Mouse (Mus musculus) hematopoietic stem cell, adult 5-6 weeks (primary cell): ENCODE measurements at regions not wholly inside any gene's neighbourhood (a gene's known extent, or its start where the extent isn't known, plus 50 kb on each side); places are given as distances from the start of the nearest gene placed in this dataset.

Experiments used
- ATAC-seq, 2 experiments: fragments of 125-278 bp in 1 of 2; replicated peaks in 1 of 2; 2 replicates each; pipeline ENCODE4 v1.8.0; 2016 to 2017; ENCODE audit warnings: inconsistent platforms in 2 of 2, mild to moderate bottlenecking in 2 of 2, moderate number of reproducible peaks in 2 of 2, low read depth in 1 of 2, moderate TSS enrichment in 1 of 2; ENCODE audit not compliant: low FRiP score in 2 of 2, poor library complexity in 2 of 2, severe bottlenecking in 2 of 2, insufficient read depth in 1 of 2, low TSS enrichment in 1 of 2

DNA sequence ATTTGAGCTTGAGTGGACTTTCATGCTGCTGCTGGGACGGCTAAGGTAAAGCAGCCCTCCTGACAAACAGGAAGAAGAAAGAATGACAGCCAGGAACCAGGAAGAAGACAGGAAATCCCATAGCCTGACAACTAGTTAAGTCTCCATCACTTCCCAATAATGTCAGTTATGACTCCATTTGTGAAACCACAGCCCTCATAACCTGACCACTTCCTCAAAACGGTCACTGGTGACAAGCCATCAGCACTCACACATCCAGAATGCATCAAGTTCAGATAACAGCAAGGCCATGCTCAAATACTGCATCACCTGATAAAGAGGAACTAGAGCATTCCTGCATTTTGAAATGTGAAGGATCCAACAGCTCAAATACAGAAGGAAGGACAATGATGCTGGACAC is 288.3 kb downstream of the Zfp706 start:
- ATAC-seq = peak; percentile 72 to 78

DNA sequence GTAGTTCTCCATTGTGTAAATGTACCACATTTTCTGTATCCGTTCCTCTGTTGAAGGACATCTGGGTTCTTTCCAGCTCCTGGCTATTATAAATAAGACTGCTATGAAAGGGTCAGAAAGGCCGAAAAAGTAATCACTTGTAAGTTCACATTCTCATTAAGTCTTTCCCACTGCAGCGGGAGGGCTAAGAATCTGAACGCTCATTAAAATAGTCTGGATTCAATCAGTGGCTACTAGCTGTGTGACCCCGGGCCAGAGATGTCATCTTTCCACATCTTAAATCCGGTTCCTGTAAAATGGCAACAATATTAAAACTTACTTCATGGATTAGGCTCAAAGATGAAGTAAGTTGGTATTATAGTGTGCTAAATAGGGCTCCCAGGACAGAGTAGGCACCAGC is 289.7 kb downstream of the Zfp706 start:
- ATAC-seq = no peak

DNA sequence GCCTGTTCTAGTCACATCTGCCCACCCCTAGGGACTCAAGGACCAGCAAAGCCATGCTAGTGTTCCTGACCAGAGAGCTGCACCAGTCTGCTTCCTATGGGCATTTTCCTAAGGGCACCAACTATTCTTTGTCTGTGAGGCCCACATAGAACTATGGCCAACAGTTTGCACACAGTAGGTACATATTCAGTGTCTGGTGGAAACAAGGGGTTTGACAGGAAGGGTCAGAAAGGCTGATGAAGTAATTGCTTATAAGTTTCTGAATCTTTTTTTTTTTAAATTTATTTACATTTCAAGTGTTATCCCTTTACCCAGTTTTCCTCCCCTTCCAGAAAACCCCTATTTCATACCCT is 290.9 kb downstream of the Zfp706 start:
- ATAC-seq = no peak

DNA sequence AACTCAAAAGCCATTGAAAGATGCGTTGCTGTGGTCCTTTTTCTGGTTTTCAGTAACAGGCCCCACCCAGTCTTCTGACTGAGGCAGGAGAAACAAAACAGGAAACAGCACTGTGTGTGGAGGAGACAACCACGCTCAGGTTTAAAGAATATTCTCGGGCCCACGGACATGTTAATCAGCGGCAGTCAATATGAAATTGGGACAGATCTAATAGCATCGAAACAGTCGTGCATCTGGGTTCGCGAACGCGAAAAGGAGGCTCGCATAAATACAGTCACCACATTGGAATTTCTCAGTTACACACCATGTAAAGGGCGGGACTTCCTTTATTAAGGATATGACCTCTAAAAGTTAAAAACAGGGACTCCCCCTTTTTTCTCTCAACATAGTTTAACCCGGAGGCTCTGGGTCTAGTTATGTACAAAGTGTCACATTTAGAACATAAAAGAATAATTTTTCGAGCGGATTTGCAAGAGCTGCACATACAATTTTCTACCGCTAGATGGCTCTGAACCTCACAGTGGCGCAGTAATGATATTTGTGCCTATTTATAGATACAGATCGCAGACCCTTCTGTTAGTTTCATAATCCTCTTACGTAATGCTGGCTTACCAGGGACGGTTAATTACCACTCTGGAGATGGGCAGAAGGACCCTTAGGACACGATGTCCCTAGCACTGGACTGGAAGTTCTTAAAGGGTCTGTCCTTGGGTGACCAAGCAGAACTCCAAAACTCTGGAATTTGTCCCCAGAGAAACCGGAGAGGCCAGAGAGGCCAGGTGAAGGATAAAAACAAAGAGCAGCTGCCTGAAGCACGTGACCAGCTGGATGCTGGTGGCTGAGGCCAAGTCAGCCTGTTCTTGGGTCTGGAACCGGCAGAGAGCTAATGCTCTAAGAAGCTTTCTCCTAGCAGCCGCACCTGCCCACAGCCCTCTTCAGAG is 291.6 kb downstream of the Zfp706 start:
- ATAC-seq = peak; percentile 76 to 81

DNA sequence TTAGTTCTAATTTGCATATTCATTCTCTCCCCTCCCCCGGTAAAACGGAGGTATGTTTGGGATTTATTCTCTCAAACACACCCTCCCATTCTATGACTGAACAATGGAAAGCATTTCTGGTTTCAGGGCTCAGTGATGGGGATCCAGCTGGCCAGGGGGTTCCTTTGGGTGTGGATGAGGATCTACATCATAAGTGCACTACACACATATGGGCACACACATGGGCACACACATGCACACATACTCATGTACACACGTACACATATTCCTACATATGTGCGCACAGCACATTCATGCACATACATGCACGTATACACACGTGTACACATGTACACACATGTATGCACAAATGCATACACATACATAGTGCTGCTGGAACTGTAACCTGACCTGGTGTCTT is 292.4 kb downstream of the Zfp706 start:
- no peak for ATAC-seq

DNA sequence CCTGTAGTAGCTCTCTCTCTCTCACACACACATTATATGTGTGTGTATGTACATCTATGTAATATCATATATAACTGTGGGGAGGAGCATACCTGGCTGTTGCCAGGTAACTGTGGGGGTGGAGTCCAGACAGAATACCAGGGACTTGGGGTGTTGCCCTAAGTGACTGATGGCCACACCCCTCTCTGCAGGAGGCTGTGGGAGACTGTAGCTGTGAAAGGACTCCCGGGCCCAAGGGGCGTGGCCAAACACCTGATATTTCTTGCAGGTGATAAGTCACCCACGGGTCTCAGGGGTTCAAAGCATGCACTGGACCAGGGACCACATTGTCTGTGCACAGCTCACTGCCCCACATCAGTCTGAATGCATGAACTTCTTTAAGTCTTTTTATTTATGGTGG is 297.8 kb downstream of the Zfp706 start:
- ATAC-seq = no peak

DNA sequence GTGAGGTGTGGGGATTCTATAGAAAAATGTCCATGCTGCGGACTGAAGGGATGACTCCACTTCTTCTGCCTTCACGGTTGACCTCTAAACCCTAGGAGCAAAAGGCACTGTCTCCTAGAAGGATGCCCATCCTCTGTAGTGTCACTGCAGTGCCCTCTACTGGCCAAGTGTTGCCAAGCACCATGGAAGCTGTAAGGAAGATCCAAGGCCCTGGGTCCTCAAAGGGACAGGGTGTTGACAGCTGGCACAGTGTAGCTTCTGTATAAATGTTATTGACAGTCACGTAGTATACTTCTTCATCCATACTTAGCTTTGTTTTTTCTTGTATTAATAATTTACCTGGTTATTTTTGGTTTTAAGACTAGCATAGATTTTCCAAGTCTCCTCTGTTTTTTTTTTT is 299.1 kb downstream of the Zfp706 start:
- peak; percentile 60 to 69; a peak in 3 of 4 replicates for ATAC-seq

DNA sequence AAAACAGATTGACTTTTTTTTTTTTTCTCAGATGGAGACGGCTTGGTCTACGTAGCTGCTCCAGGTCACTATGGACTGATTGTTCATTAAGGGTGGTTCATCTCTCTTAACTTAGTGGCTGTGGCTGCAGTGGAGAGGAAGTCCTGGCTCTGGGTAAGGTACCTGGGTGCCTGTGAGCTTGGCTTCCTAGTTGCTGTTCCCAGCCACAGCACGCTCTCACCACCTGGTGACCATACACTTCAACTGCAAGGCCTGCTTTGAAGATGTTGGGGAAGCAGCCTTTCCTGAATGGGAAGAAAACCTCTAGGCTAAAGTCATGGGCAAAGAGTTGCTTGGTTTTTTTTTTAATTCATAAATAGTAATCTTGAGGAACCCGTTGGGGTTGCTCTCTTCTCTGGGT is 301.6 kb downstream of the Zfp706 start:
- ATAC-seq = peak; percentile 85 to 88

DNA sequence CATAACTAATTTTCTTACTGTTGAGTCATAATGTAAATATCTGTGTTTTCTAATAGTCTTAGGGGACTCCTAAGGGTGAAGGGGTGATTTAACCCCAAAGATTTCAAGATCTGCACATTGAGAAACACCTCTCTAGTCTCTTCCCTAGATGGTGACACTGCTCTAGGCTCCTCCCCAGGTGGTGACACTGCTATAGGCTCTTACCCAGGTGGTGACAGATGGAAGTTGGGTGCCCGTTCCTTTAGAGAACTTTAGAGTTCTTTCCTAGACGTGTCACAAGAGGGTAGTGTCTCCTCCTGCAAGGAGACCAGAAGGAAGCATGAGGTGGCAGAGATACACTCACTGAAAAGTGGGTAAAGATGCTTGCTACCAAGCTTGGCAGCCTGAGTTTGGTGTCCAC is 302.2 kb downstream of the Zfp706 start:
- ATAC-seq = peak; percentile 30 to 48; a peak in 3 of 4 replicates

DNA sequence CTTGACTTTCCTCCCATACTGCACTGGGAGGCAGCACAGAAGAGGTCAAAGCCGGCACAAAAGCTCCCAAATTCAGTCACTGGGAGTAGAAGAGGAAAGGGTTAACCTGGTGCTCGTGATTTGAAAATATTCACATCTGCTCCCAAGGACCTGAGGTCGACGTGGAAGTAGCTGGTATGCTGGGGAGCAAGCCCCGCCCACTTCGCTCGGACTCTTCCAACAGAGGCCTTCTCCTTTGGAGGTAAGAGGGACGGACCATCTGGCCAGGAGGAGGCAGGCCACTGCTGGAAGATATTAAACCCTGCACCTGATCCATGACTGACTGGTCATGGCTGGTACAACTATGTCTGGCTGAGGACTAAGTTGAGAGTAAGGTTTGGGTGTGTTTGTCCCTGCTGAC is 305.7 kb downstream of the Zfp706 start:
- no peak for ATAC-seq

DNA sequence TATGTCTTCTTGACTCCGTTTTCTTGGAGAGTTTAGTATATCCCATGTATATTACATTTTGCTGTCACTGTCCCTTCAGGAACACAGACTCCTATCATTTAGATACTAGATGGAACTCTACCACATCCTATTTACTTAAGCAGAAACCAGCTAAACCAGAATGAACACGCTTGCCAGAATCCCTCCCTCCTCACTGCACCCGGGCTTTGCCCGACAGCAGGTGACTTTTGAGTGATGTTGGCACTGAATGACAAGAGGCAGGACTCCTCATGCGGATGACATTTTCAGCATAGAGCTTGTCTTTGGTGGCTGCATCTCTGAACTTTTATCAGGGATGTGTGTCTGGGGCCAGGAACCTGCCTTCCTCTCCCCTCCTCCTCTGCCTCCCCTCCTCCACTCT is 307.4 kb downstream of the Zfp706 start:
- ATAC-seq = no peak

DNA sequence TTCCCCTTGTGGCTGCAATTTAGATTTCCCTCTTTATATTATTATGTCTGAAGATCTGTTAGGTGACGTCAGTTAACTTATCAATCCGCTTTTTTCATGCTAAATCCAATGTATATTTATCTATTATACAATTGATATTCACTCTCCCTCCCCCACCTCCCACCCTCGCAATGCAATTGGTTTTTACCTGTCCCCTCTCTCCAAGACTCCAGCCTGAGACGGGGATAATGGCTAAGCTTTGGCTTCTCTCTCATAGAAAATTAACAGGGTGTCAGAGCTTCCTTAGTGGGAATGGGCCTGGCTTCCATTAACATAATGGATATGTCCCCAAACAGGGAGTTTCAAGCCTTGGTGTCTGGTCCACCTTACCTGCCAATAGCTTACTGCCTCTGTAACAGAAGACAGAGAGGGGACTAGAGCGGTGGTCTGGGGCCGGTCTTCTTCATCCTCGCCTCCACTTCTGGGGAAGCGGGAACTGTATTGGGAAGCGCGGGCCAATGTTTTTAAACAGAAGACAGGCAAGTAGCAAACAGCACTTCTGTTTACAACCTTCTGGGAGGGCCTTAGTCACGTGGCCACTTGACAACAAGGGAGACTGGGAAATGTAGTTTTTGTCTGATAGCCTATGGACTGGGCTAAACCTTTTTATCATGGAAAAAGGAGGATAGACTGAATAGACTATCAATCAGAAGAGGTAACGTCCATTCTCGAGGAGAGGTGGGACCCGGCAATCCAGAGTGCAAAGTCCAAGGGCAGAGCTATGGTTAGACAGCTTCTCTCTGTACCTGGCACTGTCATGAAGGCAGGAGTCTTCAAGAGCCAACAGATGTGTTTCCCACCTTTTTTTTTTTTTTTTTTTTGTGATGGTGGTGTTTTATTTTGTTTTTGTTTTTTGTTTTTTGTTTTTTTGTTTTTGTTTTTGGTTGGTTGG is 312.1 kb downstream of the Zfp706 start:
- ATAC-seq = peak; percentile 68 to 69

DNA sequence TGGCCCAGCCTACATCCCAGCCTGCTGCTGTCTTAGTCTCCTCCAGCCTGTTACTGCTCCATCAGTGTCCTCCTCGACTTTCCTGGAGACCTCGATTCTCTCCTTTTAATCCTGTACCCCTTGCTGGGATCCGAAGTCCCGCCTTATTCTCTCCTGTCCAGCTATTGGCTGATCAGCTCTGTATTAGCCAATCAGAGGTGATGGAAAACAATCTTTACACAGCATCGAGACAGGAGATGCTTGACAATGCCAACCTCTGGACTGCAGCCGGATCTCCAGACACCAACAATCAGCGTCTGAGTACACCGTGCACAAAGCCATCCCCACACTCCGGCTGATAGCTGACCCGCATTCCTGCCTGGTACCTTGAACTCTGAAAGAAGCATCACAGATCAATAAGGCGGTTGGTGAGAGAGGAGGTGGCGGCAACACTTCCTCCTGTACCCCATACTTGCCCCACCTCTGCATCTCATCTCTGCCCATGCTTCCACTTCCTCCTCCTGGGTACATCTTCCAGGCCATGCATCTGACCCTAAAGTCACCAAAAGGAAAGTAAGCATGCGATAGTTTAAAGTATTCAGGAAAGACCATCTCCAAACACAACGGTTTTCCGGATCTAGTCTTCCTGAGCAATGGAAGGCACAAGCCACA is 316.4 kb downstream of the Zfp706 start:
- ATAC-seq = no peak

DNA sequence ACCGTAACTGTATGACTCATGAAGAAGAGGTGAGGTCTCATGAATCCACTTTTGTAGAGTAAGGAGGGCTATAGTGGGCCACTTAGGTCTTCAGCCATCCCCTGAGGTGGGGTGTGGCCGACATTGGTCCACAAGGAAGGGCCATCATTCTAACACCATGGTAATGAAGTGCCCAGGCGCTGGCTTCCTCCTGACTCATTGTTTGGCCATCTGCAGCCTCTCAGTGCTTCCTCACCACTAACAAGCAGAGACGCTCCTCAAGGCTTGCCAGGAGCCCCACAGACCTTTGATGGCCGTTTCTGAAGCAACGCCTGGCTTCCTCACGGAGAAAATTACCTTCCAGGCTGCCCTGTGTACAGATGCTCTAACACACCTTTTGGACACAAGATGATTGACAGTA is 317.7 kb downstream of the Zfp706 start:
- ATAC-seq = no peak

DNA sequence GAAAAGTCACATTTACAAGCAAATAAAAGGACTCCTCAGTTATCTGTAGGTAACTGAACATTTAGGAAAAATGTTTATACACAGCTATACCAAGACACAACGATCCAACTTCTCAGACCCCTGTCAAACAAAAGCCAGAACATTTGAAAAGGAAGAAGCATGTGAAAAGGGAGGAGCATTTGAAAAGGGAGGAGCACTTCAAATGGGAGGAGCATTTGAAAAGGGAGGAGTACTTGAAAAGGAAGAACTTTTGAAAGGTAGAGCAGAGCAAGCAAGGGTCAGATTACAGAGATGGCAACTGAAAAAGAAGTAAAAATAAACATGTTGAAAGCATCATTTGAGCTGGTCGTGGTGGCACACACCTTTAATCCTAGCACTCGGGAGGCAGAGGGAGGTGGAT is 318.3 kb downstream of the Zfp706 start:
- no peak for ATAC-seq

DNA sequence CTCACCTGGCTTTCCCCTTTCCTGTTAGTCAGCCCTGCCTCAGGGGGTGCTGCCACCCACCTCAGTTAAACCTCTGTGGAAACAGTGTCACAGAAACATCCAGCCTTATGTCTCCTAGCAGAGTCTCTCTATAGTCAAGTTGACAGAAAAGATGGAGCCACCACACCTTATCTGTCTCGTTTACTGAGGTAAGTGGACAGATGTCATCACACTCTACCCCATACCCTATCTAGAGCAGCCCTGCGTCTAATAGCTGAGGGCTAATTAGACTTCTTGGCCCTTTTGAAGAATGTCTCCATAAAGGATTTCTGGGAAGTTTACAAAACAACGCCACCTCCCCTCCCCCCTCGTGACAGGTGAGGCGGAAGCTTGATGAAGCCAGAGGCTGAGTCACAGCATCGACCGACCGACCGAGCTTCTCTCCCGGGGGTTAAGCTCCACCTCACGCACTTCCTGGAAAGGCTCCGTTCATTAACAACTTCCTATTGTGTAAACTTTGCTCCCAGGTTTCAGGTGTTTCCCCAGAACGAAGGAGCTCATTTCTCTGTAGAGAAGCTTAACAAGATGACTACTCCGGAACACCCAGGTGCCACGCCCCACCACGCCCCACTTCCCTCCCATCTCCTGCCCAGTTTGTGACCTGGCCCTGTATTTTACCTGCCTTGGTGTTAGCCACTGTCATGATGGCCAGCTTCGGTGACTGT is 319.4 kb downstream of the Zfp706 start:
- ATAC-seq = peak; percentile 56 to 70

DNA sequence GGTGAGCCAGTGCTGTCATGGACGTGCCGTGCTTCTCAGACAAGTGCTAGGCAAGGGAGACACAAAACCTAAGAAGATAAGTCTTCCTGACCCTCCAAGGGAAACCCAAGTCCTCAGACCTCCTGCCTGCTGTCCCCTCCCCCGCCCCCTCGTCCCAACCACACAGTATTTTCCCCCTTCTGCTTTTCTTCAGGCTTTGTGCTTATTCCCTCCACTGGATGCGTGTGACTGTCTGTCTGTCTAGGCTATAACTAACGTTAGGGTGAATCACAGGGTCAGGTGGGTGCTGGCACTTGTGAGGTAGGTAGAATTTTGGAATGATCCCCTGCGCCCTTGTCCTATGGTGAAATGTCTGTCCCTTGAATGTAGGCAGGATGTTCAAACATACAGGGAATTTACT is 322.9 kb downstream of the Zfp706 start:
- no peak; a peak in 1 of 4 replicates for ATAC-seq
